Mouse (Mus musculus) left cerebral cortex, postnatal 36 days (tissue): ENCODE data around the gene Col23a1. TPM values are rescaled to one million over a fixed set of nuclear protein-coding genes. Genes with fewer than 3 reads are reported as not detected.
A peak's percentile ranks its signal among the peaks of the same experiment; 100 is the strongest.

Experiments used
- DNase-seq, 2 experiments: peaks; one replicate each; pipeline ENCODE4 v3.0.0; 2021 to 2022; ENCODE audit warnings: low spot score in 2 of 2, mixed read lengths in 1 of 2
- intact Hi-C: fragments of 180-260 bp; cut with DNase I; formaldehyde crosslinking; loops from one replicate; pipeline ENCODE4 v1.15.1; 2025
- total RNA-seq, 2 experiments: library from RNA; stranded (reverse); gene quantifications; 2 replicates each; pipeline ENCODE4 v1.2.3; 2021

Gene Col23a1
- total RNA-seq, 2 experiments from 2014 or later: 9.2 to 11.8 TPM

DNA sequence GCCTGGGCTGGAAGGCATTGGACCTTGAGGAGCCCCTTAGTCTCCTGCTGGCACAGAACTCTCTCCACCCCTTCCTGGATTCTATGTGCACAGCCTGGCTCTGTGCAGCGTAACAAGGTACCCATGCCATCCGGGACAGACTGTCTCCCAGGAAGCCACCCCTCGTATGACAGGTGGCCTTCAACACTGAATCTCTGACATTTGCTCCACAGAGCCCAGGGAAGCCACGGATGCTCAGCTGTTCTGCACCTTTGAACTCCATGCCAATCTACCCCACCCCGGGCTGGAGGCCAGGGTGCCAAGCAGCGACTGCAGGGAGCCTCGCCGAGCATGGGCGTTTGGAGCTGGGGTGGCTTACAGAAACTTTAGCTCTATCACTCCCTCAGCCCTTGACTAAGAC, 164.0 kb downstream of the Col23a1 start:
- intact Hi-C loops: loop anchor here (10.0 kb wide), 1 partner anchor 129 kb away; no protein-coding TSS in a partner anchor
- no peak for DNase-seq

DNA sequence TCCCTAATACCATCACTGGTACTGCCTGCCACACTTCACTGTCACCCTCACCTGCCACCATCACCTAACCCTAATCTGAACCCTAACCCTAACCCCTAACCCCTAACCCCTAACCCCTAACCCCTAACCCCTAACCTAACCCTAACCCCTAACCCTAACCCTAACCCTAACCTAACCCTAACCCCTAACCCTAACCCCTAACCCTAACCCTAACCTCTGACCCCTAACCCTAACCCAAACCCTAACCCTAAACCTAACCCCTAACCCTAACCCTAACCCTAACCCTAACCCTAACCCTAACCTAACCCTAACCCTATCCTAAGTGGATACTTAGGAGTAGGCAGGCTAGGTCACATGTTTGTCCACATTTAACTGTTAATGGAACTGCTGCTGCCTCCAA, 165.8 kb downstream of the Col23a1 start:
- DNase-seq: no peak
- intact Hi-C loops: loop anchor here (10.0 kb wide), 1 partner anchor 131 kb away; no protein-coding TSS in a partner anchor

DNA sequence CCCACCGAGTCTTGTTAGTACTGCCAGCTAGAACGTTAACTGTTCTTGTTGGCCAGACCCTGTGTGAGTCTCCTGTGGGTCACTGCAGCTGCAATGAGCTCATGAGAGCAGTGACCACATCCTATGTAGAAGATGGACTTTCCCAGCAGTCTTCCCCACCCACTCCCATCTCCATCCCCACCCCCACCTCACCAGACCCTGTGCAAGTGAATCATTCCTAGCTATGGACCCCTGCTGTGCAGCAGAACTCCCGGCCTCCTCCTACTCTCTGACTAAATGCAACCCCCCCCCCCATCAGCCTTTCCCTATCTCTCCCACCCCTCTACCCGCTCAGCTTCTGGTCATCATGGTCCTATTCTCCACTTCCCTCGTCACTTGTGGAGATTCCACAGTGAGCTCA, 167.9 kb downstream of the Col23a1 start:
- intact Hi-C loops: loop anchor here (10.0 kb wide), 1 partner anchor 133 kb away; no protein-coding TSS in a partner anchor
- DNase-seq: no peak

DNA sequence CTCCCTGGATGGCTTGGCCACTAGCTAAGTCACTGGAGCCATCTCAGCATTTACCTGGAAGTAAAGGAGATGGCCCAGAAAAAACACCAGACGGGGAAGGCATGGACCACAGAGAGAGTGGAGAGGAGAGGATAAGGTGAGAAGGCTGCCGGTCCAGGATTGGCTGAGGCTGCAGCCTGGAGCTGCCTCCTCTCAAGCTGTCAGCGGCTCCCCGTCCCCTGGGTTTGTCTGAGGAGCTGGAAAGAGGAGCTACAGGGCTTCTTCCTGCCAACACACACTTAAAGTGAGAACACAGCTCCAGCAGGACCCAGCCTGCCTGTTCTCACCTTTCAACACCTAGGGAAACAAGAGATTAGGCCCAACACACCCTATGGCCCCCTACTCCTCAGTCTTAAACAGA, 168.9 kb downstream of the Col23a1 start:
- DNase-seq: no peak
- intact Hi-C loops: loop anchor here (10.0 kb wide), 1 partner anchor 134 kb away; no protein-coding TSS in a partner anchor

DNA sequence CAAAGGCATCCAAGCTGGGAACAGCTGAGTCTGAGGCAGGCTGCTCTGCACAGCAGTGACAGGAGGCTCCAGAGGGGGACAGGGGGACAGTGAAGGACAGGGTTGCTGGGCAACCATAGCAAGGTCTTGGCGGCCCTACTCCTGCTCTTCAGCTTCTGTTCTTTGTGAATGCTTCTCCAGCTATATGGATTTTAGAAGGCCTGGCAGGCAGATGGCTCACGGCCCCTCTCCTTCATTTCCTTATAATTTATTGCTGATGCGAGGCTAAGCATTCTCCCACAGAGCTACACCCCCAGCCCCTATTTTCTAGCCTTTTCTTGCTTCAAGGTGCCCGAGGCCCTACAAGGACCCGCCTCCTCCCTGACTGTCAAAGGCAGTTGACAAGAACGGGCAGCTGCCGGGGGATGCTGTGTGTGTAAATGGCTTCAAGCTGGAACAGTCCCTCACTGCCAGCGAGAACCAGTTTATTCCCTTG, 169.9 kb downstream of the Col23a1 start:
- intact Hi-C loops: loop anchor here (10.0 kb wide), 1 partner anchor 135 kb away; no protein-coding TSS in a partner anchor

DNA sequence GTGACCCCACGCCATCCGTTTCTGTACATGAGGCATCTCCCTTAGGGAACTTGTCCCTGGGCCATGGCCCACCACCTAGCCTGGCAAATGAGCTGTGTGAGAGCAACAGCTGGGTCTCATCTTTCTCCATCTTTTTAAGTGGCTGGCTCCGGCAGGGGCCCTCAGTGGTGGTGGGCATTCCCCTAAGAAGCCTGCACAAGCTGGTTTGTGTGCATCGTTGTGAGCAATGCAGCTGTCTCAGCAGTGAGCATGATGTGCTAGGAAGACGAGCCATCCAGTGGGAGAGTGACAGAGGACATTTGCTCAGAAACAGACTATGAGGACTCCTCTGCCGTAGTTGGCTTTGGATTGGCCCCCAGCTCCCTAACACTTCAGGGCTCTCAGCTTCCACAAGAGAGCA, 179.0 kb downstream of the Col23a1 start:
- no peak for DNase-seq

More for the DNA sequence above, 169.9 kb downstream of the Col23a1 start:
- DNase-seq: no peak

DNA sequence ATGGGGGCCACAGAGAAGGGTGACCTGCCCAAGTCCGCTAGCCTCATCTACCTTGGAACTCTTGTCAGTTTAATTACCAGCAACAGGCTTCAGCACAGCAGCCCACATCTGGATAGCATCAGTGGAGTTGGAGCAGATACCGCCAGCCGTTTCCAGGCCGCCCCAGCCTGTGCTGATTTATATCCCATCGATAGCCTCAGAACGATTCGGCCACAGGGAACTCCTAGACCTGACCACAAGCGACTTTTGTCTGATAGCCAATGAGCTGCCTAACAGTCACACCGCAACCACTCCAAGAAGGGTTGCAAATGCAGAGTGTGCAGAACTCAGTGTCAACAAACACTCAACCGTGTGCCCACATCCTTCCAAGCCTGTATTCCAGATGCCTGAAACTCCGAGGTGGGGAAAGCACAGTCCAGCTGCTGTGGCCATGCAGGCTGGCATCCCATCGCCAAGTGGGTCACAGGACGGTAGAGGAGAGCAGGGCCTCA, 179.7 kb downstream of the Col23a1 start:
- intact Hi-C loops: no loop called here
- no peak for DNase-seq

More for the DNA sequence above, 179.0 kb downstream of the Col23a1 start:
- intact Hi-C loops: no loop called here

DNA sequence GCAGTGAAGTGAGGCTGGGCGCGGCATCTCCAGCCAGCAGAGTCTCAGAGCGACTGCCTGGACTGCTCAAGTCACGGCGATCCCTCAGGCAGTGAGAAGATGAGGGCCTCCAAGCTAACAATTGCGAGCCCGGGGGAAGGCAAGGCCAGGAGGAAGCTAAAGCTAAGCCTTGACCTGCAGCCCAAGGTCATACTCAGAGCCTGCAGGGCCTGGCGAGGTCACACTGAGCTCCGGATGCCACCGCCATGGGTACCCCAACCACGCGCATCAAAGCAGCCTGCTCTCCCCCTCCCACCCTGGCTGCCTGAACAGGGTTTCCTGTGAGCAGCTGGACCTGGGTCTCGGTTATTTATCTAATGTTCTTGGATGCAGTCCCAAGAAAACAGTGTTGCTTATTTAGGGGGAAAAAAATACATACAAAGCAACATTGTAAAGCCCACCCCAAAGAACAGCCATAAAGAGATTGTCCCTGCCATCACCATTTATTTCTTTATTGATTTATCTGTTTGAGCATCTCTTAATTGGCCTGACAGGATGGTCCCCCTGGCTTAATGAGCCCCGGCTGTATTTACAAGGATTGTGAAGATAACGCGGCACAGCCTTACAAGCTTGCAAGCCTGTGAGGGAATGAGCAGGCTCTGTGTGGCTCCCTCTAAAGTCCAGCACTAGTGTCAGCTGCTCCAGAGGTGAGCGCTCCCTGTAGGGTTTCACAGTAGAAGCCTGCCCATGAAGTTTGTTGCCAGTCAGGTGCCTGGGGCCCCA, 180.8 kb downstream of the Col23a1 start:
- no peak for DNase-seq
- intact Hi-C loops: no loop called here

DNA sequence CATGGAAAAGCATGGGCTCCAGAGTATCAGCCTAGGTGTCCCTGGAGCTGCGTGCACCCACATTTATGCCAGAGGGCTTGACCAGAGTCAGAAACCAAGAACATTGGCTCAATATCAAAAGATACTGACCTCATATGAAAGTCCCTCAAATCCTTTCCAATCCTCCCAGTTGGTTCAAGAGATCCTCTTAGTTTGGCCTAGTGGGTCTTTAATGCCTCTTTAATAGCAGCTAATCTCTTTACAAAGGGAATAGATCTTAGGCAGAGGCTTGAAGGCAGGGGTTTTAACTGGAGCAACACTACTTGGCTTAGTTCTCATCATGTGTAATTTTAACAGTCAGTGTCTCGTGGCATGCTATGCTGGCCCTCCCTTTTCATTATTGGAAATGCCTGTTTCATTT, 184.0 kb downstream of the Col23a1 start:
- intact Hi-C loops: no loop called here
- DNase-seq: no peak

DNA sequence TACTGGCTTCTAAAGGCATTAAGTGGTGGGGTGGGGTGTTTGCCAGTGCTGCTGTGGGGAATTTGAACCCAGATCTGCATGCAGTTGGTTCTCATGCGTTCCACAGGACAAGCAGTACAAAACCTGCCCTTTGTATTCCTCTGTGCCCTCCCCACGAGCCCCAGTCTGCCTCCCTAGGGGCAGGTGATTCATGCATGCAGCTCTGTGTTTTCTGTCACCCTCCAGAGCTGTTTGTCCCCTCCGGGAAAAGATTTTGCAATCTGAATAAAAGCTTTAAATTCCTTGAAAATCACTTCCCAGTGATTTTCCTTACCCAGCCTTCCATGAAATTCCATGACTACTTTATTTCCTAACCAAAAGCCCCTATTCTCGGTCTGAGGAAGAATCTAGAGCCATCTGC, 186.8 kb downstream of the Col23a1 start:
- no peak for DNase-seq
- intact Hi-C loops: no loop called here

DNA sequence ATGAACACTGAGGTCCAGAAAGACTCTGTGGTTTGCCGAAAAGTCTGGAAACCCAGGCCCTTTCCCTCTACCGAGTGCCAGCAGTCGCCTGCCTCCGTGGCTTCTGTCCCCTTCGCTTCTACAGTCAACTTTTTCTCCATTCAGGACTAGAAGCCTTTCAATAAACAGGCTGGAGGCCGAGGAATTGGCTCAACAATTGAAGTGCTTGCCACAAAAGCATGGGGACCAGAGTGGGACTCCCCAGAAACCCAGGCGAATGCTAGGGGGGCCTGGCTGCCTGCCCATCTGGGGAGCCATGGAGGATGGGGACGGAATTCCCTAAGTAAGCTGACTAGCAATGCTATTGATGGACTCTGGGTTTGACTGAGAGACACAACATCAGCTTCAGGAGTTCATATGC, 187.9 kb downstream of the Col23a1 start:
- intact Hi-C loops: no loop called here
- DNase-seq: no peak

DNA sequence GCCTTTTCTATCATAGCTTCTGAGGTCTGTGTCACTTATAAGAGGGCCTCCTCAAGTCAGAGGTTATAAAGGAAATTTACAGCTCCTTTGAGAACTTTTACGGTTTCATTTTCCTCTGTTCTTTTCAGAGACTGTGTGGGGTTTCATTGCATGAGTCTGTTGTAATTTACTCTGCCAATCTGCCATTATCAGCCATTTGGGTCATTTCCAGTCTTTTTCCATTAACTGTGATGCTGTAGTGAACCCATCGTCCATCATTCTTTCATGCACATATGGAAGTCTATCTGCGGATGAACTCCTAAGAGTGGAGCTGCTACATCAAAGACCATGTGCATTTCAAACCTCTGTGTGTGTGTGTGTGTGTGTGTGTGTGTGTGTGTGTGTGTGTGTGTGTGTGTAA, 192.5 kb downstream of the Col23a1 start:
- no peak for DNase-seq
- intact Hi-C loops: no loop called here

DNA sequence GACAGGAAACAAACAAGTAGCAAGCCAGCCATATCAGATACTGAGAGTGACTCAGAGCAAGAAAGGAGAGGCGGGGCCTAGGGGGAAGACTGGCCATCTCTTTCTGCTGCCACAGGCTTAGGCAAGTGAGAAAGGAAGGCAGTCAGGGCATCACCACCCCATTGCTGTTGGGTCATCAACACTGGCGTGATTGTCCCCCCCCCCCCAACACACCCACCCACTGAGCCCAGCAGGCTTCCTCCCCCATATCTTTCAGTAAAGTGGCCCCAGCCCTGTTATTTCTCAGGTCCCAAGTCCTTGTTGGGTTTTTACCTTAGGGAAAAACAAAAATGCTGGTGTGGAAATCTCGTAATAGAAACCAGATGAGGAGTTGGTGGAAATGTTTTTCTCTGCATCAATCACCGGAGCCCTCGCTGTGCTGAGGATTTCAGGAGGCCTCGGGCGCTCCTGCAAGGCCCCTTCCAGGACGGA, 195.4 kb downstream of the Col23a1 start:
- no peak for DNase-seq
- intact Hi-C loops: no loop called here

DNA sequence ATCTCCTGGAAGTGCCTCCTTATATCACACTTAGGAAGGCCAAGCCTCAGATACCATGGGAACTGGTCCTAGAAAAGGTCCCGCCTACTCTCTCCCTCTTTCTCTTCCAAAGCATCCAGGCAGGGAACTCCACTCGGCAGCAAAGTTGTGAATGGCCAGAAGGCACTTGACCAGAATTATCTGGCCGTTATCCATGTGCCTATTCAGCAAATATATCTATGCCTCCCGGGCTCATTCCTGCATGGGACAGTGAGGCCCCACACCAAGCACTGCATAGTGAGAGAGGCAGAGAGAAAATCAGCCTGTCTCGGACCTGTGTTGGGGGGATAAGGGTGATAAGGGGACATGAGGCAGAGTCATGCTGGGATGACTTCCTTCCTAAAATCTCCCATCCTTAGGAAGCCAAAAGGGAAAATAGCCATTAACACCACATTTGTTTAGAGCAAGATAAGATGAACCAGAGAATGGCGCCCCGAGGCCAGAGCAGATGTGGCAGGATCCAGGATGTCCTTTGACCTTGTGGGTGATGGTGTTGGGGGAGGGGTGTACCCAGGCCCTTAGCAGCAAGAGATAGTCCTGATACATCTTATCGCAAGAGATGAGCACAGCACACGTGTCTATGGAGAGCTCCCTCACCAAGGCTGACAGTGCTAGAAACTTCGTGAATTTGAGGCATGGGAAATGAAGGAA, 196.2 kb downstream of the Col23a1 start:
- intact Hi-C loops: no loop called here
- no peak for DNase-seq

DNA sequence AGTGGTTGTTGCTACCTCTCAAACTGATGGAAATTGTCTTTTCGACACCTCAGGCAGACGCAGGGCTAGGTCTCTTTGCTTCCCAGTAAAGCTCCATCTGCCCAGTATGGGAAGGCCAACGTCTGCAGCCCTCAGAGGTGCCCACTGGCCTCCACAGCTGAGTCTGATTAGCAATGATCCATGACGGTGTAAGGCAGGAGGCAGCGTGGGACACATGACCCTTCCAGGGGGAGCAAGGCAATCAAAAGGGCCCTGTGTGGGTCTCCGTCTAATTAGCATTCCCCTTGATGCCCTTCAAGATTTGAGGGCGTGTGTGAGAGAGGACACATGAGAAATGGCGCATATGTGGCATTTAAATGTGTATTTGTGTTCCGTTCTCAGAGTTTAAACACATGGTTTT, 199.1 kb downstream of the Col23a1 start:
- intact Hi-C loops: no loop called here
- DNase-seq: no peak

DNA sequence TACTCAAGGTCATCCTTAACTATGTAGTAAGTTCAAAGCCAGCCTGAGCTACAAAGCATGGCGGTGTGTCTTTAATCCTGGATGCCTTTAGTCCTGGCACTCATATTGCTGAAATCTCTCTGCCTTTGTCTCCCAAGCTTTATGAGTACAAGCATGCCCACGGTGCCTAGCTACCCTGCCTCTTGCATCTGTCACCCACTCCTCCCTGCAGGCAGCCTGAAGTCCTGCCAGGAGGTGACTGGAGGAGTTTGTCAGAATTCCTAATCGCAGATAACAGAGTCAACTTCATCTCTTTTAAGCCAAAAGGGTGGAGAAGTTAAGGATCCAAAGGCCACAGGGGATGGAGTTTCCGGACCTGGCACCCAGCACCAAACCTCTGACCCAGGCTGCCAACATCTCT, 203.7 kb downstream of the Col23a1 start:
- DNase-seq: no peak
- intact Hi-C loops: no loop called here

DNA sequence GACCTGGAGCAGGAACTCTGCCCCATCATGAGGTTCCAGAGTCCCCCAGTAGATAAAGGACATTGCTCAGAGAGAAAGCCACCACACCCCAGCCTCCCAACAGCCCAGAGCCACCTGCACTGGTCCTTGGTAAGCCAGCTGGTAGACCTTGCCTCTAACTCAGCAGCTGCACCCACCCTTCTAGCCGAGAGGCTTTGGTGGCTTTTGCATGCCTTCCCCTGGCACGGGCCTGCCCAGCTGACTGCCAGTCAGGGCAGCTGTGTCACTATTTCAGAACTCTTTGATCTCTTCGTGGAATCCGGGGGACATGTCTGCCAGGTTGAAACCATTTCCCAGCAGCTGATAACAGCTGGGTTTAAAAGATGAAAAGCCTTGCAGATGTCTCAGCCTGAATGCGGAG, 204.5 kb downstream of the Col23a1 start:
- no peak for DNase-seq
- intact Hi-C loops: no loop called here

DNA sequence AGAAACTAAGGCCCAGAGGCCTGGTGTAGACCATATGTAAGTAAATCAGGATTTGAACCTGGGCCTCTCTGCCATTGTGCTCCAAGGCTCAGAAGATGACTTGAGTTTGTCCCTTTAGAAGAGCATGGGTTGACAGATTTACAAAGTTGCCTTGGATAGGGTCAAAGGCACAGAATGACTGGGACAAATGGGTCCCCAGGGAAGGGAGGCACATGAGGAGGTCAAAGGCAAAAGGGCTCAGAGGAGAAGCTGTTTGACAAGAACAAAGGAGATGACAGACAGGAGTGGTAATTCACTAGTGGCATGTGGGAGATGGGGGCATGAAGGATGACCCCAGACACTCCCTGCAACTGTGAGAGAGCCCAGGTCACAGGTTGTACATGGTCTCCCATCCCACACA, 210.1 kb downstream of the Col23a1 start:
- no peak for DNase-seq
- intact Hi-C loops: no loop called here

DNA sequence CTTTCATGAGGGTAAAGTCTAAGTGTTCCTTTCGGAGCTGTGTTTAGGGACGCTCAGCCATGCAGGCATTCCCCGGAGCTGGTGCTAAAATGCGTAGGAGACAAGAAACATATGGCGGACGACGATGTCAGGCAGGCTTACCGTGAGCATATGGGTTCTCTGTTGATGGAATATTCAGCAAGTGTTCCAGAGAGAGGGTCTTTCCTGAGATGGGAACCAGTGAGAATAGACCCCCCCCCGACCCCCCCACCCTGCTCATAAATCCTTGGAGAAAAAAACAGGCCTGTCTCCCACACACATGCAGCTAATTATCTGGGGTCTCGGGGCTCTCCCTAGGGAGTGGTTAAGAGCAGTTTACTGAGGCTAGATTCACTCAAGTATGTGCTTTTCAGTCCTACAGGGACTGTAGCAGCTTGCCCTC, 212.7 kb downstream of the Col23a1 start:
- DNase-seq: peak; percentile 58 to 67
- intact Hi-C loops: no loop called here

DNA sequence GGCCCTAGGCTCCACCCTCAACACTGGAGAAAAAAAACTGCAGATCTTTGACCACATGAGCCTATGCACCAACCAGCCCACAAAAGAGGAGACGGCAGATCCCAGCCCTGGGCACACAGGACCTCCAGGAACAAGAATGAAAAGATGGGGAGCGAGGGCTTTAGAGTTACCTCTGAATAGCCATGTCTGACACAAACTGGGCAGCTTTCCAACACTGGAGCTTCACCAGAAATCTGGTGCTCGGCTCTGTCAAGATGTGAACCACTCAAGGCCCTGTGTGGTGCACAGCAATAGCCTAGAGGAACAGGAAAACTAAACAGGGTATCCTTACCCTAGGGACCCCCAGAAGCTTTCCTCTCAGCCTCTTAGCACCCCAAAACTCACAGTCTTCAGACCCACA, 215.2 kb downstream of the Col23a1 start:
- intact Hi-C loops: no loop called here

DNA sequence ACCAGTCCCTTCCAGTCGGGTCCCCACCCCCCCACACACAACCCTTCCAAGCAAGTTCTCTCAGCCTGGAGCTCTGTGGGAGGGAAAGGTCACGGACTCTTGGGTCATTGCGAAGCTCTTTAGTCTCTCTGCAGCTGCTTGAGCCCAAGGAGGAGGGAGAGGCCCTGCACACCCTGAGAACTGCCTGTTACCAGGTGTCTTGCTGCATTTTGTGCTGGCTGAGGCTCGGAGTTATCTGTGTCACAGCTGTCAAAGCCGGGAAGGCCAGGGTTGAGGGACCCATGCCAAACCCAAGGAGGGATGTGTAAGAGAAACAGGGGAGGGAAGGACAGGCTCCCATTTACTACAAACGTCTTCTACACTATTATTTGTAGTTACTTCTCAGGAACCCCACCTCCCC, 218.3 kb downstream of the Col23a1 start:
- DNase-seq: no peak
- intact Hi-C loops: no loop called here

More for the DNA sequence above, 215.2 kb downstream of the Col23a1 start:
- no peak for DNase-seq
